Mouse (Mus musculus) heart, embryonic 16.5 days (tissue): Measurements from ENCODE around the gene Akt3. TPM values are rescaled to one million over a fixed set of nuclear protein-coding genes. Genes with fewer than 3 reads are reported as not detected.

Experiments
- ATAC-seq: fragments of 200-750 bp; cut with Nextera tagmentation; replicated peaks from 2 replicates; pipeline ENCODE4 v1.8.0; 2017; ENCODE audit warnings: moderate number of reproducible peaks; ENCODE audit not compliant: insufficient read depth, low FRiP score; ENCODE audit errors: extremely low read depth
- H3K27ac ChIP-seq: fragments of 300-500 bp; sonication (generic); 2 replicates; pipeline ENCODE4 v1.5.1; 2014; ENCODE audit warnings: mild to moderate bottlenecking, low read length, control low read depth, moderate library complexity
- H3K27me3 ChIP-seq: fragments of 300-500 bp; sonication (generic); 2 replicates; pipeline ENCODE4 v1.6.1; 2014; ENCODE audit warnings: low read length, mixed read lengths; ENCODE audit not compliant: control insufficient read depth, insufficient read depth
- H3K36me3 ChIP-seq: fragments of 300-500 bp; sonication (generic); 2 replicates; pipeline ENCODE4 v1.6.1; 2014; ENCODE audit not compliant: control insufficient read depth, insufficient read depth
- H3K4me1 ChIP-seq: fragments of 300-500 bp; sonication (generic); 2 replicates; pipeline ENCODE4 v1.6.1; 2014; ENCODE audit warnings: low read length, mixed read lengths; ENCODE audit not compliant: control insufficient read depth, insufficient read depth
- H3K4me2 ChIP-seq: fragments of 300-500 bp; sonication (generic); 2 replicates; pipeline ENCODE4 v1.6.1; 2014; ENCODE audit warnings: low read depth, mild to moderate bottlenecking, control low read depth, low read length
- H3K4me3 ChIP-seq: fragments of 300-500 bp; sonication (generic); 2 replicates; pipeline ENCODE4 v1.5.1; 2014; ENCODE audit warnings: mild to moderate bottlenecking, control low read depth, low read length
- H3K9ac ChIP-seq: fragments of 300-500 bp; sonication (generic); 2 replicates; pipeline ENCODE4 v1.6.1; 2014; ENCODE audit warnings: low read length, control low read depth
- H3K9me3 ChIP-seq: fragments of 300-500 bp; sonication (generic); replicated peaks from 2 replicates; pipeline ENCODE4 v1.6.1; 2016; ENCODE audit warnings: low read length; ENCODE audit not compliant: control insufficient read depth
- WGBS: fragments of 180-500 bp; shearing (Covaris S2); extraction: QIAGEN DNeasy Blood & Tissue Kit; methylation state at CpG from one replicate; pipeline ENCODE4 v1.1.7; 2014; 5-methylcytosine and 5-hydroxymethylcytosine counted together
- polyA plus RNA-seq: library from polyadenylated mRNA; unstranded; fragments of >200 nt; fragmentation: Nextera tagmentation; extraction: Ambion mirVana; gene quantifications from 2 replicates; pipeline ENCODE4 v1.2.1, GENCODE M21; 2015

Akt3 gene
- polyA plus RNA-seq, 1 experiment from 2014 or later = 3.6 TPM

DNA sequence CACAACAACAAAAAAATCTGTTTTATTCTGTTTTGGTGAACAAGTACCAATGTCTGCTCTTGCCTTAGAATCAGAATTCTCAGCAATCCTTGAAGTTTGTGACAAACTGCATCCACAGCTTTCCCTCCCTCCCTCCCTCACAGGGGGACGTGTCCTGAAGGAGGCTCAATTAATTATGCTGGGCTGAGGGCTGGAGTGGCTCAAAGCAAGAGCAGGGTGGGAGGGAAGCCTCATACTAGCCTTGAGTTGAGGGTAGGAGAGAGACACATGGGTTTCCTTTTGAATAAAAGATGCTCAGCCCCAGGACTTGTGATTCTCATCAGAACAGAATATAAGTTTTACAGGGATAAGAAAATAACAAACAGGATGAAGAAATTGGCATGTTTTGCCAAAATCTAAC lies 225.8 kb downstream of the Akt3 start:
- H3K36me3 ChIP-seq = no peaks in the 10 kb centered on the region
- H3K9ac ChIP-seq = no peak overlapping the region
- no peak overlapping the region for H3K27ac ChIP-seq
- no peak overlapping the region for H3K4me2 ChIP-seq
- H3K27me3 ChIP-seq = no peaks in the 10 kb centered on the region
- peaks cover 11% of the 10 kb centered on the region; the same call in 1 of the 2 replicates for H3K4me1 ChIP-seq
- 63% methylated on average over 1 of the region's 1 CpGs for WGBS
- no peak overlapping the region for H3K4me3 ChIP-seq
- H3K9me3 ChIP-seq = no peaks in the 10 kb centered on the region
- ATAC-seq = no peak

DNA sequence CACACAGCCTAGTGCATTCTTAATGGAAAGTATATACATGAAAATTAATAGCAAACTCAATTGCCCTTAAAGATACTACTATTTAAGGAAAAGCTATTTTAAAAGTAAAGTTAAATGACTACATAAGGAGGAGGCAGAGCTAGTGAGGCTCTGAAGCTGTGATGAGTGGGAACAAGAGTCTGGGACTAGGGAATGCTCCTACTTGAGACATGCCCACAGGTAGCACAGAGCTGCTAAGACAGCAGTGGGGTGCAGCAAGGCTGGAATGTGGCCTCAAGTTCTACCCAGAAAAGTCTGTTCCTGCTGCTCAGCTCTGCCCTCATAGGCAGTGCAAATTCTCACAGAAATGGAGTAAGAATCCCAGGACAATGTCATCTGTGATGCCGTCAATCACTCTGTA lies 226.8 kb downstream of the Akt3 start:
- 97% methylated on average over 1 of the region's 1 CpGs for WGBS
- no peaks in the 10 kb centered on the region for H3K36me3 ChIP-seq
- H3K4me3 ChIP-seq = no peak overlapping the region
- H3K9me3 ChIP-seq = no peaks in the 10 kb centered on the region
- ATAC-seq = no peak
- no peak overlapping the region for H3K9ac ChIP-seq
- no peaks in the 10 kb centered on the region for H3K27me3 ChIP-seq
- H3K27ac ChIP-seq = no peak overlapping the region
- H3K4me2 ChIP-seq = no peak overlapping the region
- H3K4me1 ChIP-seq = peaks cover 11% of the 10 kb centered on the region; the same call in 1 of the 2 replicates

DNA sequence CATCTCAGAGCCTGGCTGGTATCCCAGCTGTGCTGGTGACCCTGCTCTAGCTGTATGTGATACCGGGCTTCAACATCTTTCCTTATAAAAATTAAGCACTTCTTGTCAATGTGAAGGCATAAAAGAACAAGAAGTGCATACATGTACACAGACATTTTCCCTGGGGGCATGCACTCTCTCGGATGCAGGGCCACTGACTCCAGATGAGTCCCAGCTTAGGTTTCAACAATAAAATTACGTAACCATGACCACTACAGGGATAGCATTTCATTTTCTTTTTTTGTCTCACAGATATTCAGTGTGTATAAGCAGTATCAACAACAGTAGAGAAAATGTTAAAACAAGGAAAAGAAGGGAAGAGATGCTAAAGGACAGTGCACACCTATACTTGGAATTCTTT lies 227.3 kb downstream of the Akt3 start:
- no peaks in the 10 kb centered on the region for H3K36me3 ChIP-seq
- H3K4me3 ChIP-seq = no peak overlapping the region
- 76% methylated on average over 3 of the region's 3 CpGs for WGBS
- ATAC-seq = 0 out of 2 replicates have a peak, but pooled peaks have one; percentile 37
- H3K27ac ChIP-seq = no peak overlapping the region
- H3K4me1 ChIP-seq = peaks cover 11% of the 10 kb centered on the region; the same call in 1 of the 2 replicates
- H3K4me2 ChIP-seq = no peak overlapping the region
- H3K9me3 ChIP-seq = no peaks in the 10 kb centered on the region
- no peaks in the 10 kb centered on the region for H3K27me3 ChIP-seq
- no peak overlapping the region for H3K9ac ChIP-seq

DNA sequence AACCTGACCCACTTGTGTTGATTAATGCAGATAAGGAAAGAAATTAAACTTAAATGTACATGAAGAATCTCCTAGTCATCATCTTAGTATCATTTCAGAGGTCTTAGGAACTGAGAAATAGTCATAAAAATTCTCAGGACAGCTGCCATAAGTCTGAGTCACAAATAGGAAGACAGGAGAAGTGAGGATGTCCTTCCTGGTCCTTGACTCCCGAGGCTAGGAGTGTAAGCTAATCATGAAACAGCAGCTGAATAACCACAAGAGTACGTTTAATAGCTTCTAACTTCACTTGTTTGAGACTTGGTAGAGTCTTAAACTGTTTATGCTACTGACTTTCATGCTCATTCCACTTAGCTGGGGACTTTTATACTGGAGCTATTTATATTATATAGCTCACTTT lies 229.0 kb downstream of the Akt3 start:
- no peak overlapping the region for H3K9ac ChIP-seq

DNA sequence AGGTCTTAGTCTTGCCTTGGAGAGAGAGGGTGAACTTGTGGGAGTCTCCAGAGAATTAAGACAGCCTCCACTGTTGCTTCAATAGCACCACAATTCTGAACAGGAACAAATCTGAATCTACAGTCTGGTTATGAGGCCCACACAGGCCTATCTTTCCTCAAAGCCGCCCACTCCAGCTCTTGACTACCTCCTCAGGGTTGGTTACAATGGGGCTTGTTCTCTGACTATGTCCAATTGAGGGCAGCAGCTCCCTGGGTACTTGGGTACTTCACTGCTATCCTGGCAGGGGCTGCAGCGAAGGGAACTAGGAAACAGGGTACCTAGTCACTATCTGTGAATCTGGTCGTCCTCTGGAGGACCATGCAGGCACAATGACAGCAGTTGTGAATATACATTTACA lies 230.3 kb downstream of the Akt3 start:
- Histone ChIP-seq H3K27ac (no peak overlapping the region), H3K9me3 (no peaks in the 10 kb centered on the region), H3K27me3 (no peaks in the 10 kb centered on the region), H3K36me3 (no peaks in the 10 kb centered on the region), H3K4me3 (no peak overlapping the region), H3K4me1 (peaks cover 11% of the 10 kb centered on the region; the same call in 1 of the 2 replicates), H3K9ac (no peak overlapping the region), H3K4me2 (no peak overlapping the region)
- ATAC-seq = no peak
- WGBS = 78% methylated on average over 3 of the region's 3 CpGs

More for the DNA sequence above, 229.0 kb downstream of the Akt3 start:
- H3K4me3 ChIP-seq = no peak overlapping the region
- ATAC-seq = no peak
- H3K4me2 ChIP-seq = no peak overlapping the region
- H3K27ac ChIP-seq = no peak overlapping the region
- H3K36me3 ChIP-seq = no peaks in the 10 kb centered on the region
- H3K27me3 ChIP-seq = no peaks in the 10 kb centered on the region
- H3K9me3 ChIP-seq = no peaks in the 10 kb centered on the region
- H3K4me1 ChIP-seq = peaks cover 11% of the 10 kb centered on the region; the same call in 1 of the 2 replicates
- WGBS = 59% methylated on average over 2 of the region's 2 CpGs

DNA sequence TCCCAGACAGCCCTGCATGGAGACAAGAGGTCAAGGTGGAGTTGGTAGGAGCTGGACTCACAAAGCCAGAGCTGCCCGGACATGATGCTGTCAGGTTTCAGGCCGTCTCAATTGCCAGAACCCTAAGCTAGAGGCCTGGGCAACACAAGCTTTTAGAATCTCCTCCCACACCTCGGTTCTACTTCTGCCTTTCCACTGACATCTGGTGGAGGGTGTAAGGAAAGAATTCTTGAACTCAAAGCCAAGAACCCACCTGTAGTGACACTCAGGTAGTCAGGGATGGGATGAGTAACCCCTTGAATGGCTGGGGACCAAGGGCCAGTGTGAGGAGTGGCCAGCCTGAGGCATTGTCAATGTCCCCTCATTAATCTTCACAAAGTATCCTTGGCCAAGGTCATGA lies 235.3 kb downstream of the Akt3 start:
- Histone ChIP-seq H3K9me3 (no peaks in the 10 kb centered on the region), H3K4me3 (no peak overlapping the region), H3K9ac (no peak overlapping the region), H3K4me2 (no peak overlapping the region), H3K27me3 (no peaks in the 10 kb centered on the region), H3K36me3 (no peaks in the 10 kb centered on the region), H3K4me1 (no peaks in the 10 kb centered on the region), H3K27ac (no peak overlapping the region)
- no peak for ATAC-seq
- WGBS = 60% methylated on average over 3 of the region's 3 CpGs

DNA sequence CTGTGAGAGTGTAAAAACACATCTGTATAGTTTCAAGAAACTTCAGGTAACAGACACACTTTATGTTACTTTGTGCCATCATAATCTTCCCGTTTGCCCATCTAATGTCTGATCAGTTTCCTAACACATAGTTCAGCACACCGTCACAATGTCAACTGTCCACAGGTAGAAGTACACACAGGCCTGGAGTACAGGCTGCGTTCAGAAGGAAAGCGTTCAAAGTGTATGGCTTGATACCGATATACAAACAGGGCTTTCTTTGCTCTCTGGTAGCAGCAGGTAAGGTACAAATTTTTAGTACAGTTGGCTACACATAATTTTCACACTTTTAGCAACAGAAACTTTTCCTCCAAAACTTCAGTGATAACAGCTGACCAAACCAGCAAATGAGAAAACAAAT lies 238.3 kb downstream of the Akt3 start:
- H3K4me3 ChIP-seq = no peak overlapping the region
- H3K4me1 ChIP-seq = peaks cover 2% of the 10 kb centered on the region; the same call in 1 of the 2 replicates
- WGBS = 96% methylated on average over 5 of the region's 5 CpGs
- H3K27me3 ChIP-seq = no peaks in the 10 kb centered on the region
- no peak for ATAC-seq
- no peaks in the 10 kb centered on the region for H3K36me3 ChIP-seq
- no peak overlapping the region for H3K4me2 ChIP-seq
- H3K9ac ChIP-seq = no peak overlapping the region
- H3K27ac ChIP-seq = no peak overlapping the region
- H3K9me3 ChIP-seq = no peaks in the 10 kb centered on the region

DNA sequence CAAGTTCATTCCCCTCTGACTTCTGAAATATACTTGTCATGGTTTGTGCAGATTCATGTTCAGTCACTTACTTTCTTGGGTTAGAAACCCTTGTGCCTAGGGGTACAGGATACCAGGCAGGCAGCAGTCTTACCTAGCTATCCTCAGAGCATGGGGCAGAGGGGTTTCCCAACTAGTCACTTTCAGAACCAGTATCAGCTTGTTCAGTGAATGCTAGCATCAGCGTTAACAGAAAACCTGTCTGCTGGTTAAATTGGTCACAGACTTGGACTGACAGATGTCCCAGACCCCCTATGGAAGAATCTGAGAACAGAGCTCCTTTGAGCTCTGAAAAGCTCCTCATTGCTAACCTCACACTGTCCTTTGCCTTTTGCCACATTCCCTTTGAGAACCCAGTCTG lies 239.3 kb downstream of the Akt3 start:
- no peak overlapping the region for H3K4me2 ChIP-seq

DNA sequence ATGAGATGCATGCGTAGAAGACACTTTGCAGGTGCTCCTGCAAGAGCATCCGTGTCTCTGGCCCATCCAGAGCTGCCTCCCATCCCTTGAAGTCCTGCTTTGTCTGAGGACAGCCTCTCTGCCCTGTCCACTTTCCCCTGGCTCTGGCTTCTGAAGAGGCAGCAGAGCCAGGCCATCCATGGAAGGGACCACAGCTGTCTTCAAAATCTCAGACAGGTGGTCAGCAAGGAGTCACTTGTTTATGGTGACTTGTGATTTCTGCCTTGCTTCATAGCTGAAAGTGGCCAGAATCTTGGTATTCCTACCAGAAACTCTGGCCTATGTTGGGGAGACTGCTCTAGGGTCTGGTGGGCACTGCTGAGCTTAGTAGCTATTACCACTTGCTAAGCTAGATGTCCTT lies 241.3 kb downstream of the Akt3 start:
- Histone ChIP-seq H3K27me3 (no peaks in the 10 kb centered on the region), H3K4me2 (no peak overlapping the region), H3K4me1 (peaks cover 5% of the 10 kb centered on the region; the same call in 1 of the 2 replicates), H3K9ac (no peak overlapping the region), H3K27ac (no peak overlapping the region), H3K9me3 (no peaks in the 10 kb centered on the region), H3K36me3 (no peaks in the 10 kb centered on the region), H3K4me3 (no peak overlapping the region)
- WGBS = 84% methylated on average over 2 of the region's 2 CpGs
- no peak for ATAC-seq

More for the DNA sequence above, 239.3 kb downstream of the Akt3 start:
- ATAC-seq = no peak
- H3K36me3 ChIP-seq = no peaks in the 10 kb centered on the region
- peaks cover 5% of the 10 kb centered on the region; the same call in 1 of the 2 replicates for H3K4me1 ChIP-seq
- no peaks in the 10 kb centered on the region for H3K27me3 ChIP-seq
- no peaks in the 10 kb centered on the region for H3K9me3 ChIP-seq
- H3K4me3 ChIP-seq = no peak overlapping the region
- 81% methylated on average over 1 of the region's 1 CpGs for WGBS
- H3K27ac ChIP-seq = no peak overlapping the region
- H3K9ac ChIP-seq = no peak overlapping the region
